Mouse (Mus musculus) CH12.LX (cell line): ENCODE data around the gene Ank2. TPM values are rescaled to one million over a fixed set of nuclear protein-coding genes. Genes with fewer than 3 reads are reported as not detected.

Source experiments
- DNase-seq: peaks from one replicate; pipeline ENCODE4 v3.0.0-alpha.2; 2013; ENCODE audit errors: extremely low read depth
- H3K27ac ChIP-seq: 2 replicates; pipeline ENCODE4 v1.5.1; 2012; ENCODE audit warnings: low read depth, mild to moderate bottlenecking, control low read depth, moderate library complexity; ENCODE audit not compliant: insufficient read depth
- H3K27me3 ChIP-seq: replicated peaks from 2 replicates; pipeline ENCODE3; 2012; ENCODE audit warnings: inconsistent platforms
- H3K36me3 ChIP-seq, 2 experiments: replicated peaks in 1 of 2; 2 replicates each; pipeline versions ENCODE3 to v1.6.1; 2012; ENCODE audit warnings: inconsistent platforms in 1 of 2, low read length in 1 of 2, mild to moderate bottlenecking in 1 of 2, mixed read lengths in 1 of 2, moderate library complexity in 1 of 2; ENCODE audit not compliant: control insufficient read depth in 1 of 2, insufficient read depth in 1 of 2
- H3K4me1 ChIP-seq, 2 experiments: 2 replicates each; pipeline ENCODE4 v1.6.1; 2012; ENCODE audit warnings: inconsistent platforms in 1 of 2, moderate library complexity in 1 of 2; ENCODE audit not compliant: insufficient read depth in 2 of 2, control insufficient read depth in 1 of 2
- H3K4me2 ChIP-seq: 2 replicates; pipeline ENCODE4 v1.6.1; 2012; ENCODE audit warnings: low read depth, mild to moderate bottlenecking, control low read depth; ENCODE audit not compliant: poor library complexity, insufficient read depth, severe bottlenecking
- H3K4me3 ChIP-seq, 3 experiments: fragments of 150-350 bp in 1 of 3; sonication (generic) in 1 of 3; replicated peaks in 1 of 3; 2 replicates each; pipeline versions ENCODE3 to v1.5.1; 2011 to 2012; ENCODE audit warnings: low read depth in 2 of 3, low read length in 2 of 3, mild to moderate bottlenecking in 2 of 3, moderate library complexity in 2 of 3, control low read depth in 1 of 3, improper control_type of control experiment in 1 of 3, inconsistent platforms in 1 of 3, mixed read lengths in 1 of 3; ENCODE audit not compliant: poor library complexity in 1 of 3
- H3K79me2 ChIP-seq: replicated peaks from 2 replicates; pipeline ENCODE4 v1.6.1; 2012; ENCODE audit warnings: mild to moderate bottlenecking, moderate library complexity; ENCODE audit not compliant: control insufficient read depth, poor library complexity, insufficient read depth, severe bottlenecking; ENCODE audit errors: extremely low read depth
- H3K9ac ChIP-seq: 2 replicates; pipeline ENCODE4 v1.6.1; 2012; ENCODE audit warnings: low read depth, mild to moderate bottlenecking, control low read depth, moderate library complexity; ENCODE audit not compliant: insufficient read depth
- H3K9me3 ChIP-seq: replicated peaks from 2 replicates; pipeline ENCODE3; 2012; ENCODE audit warnings: low read length, inconsistent platforms, mixed read lengths
- BHLHE40 ChIP-seq: IDR thresholded peaks from 2 replicates; pipeline ENCODE4 v1.6.1; 2011; ENCODE audit warnings: mild to moderate bottlenecking, low read depth, low read length, improper control_type of control experiment
- CHD1 ChIP-seq: IDR thresholded peaks from 2 replicates; pipeline ENCODE4 v1.6.1; 2012; ENCODE audit warnings: low read depth, low read length, improper control_type of control experiment, inconsistent platforms
- CHD2 ChIP-seq: IDR thresholded peaks from 2 replicates; pipeline ENCODE4 v1.6.1; 2011; ENCODE audit warnings: low read length, improper control_type of control experiment
- CTCF ChIP-seq, 2 experiments: IDR thresholded peaks in 1 of 2; conservative IDR thresholded peaks in 1 of 2; 2 replicates each; pipeline ENCODE4 v1.5.1; 2011 to 2012; ENCODE audit warnings: low read depth in 2 of 2, low read length in 2 of 2, improper control_type of control experiment in 1 of 2, inconsistent platforms in 1 of 2, mild to moderate bottlenecking in 1 of 2, moderate library complexity in 1 of 2
- E2F4 ChIP-seq: IDR thresholded peaks from 2 replicates; pipeline ENCODE4 v1.6.1; 2011; ENCODE audit warnings: low read depth, low read length, improper control_type of control experiment; ENCODE audit not compliant: insufficient replicate concordance
- ELF1 ChIP-seq: IDR thresholded peaks from 2 replicates; pipeline ENCODE4 v1.6.1; 2014; ENCODE audit warnings: low read depth, mild to moderate bottlenecking, inconsistent platforms, low read length, improper control_type of control experiment
- HCFC1 ChIP-seq: IDR thresholded peaks from 2 replicates; pipeline ENCODE4 v1.6.1; 2012; ENCODE audit warnings: low read depth, mild to moderate bottlenecking, inconsistent platforms, low read length, improper control_type of control experiment
- IRF4 ChIP-seq: IDR thresholded peaks from 2 replicates; pipeline ENCODE4 v1.6.1; 2014; ENCODE audit warnings: low read depth, mild to moderate bottlenecking, inconsistent platforms, low read length, improper control_type of control experiment
- JUND ChIP-seq: conservative IDR thresholded peaks from 2 replicates; pipeline ENCODE4 v1.6.1; 2011; ENCODE audit warnings: low read depth, low read length, improper control_type of control experiment
- MAX ChIP-seq: IDR thresholded peaks from 2 replicates; pipeline ENCODE4 v1.6.1; 2011; ENCODE audit warnings: low read length, improper control_type of control experiment
- MAZ ChIP-seq: IDR thresholded peaks from 2 replicates; pipeline ENCODE4 v1.6.1; 2012; ENCODE audit warnings: low read depth, mild to moderate bottlenecking, inconsistent platforms, low read length, improper control_type of control experiment, moderate library complexity
- MEF2A ChIP-seq: IDR thresholded peaks from 2 replicates; pipeline ENCODE4 v1.6.1; 2014; ENCODE audit warnings: low read depth, mild to moderate bottlenecking, inconsistent platforms, low read length, improper control_type of control experiment, borderline replicate concordance
- MYC ChIP-seq: IDR thresholded peaks from 2 replicates; pipeline ENCODE4 v1.6.1; 2011; ENCODE audit warnings: low read depth, mild to moderate bottlenecking, improper control_type of control experiment, low read length
- NELFE ChIP-seq: IDR thresholded peaks from 2 replicates; pipeline ENCODE4 v1.6.1; 2011; ENCODE audit warnings: low read depth, low read length, improper control_type of control experiment
- NRF1 ChIP-seq: IDR thresholded peaks from 2 replicates; pipeline ENCODE4 v1.6.1; 2014; ENCODE audit warnings: low read depth, mild to moderate bottlenecking, inconsistent platforms, low read length, improper control_type of control experiment, moderate library complexity
- POLR2A ChIP-seq: IDR thresholded peaks from 2 replicates; pipeline ENCODE4 v1.6.1; 2011; ENCODE audit warnings: low read depth, mild to moderate bottlenecking, improper control_type of control experiment, low read length
- POLR2AphosphoS2 ChIP-seq: IDR thresholded peaks from 2 replicates; pipeline ENCODE4 v1.6.1; 2011; ENCODE audit warnings: low read depth, low read length, improper control_type of control experiment
- SIN3A ChIP-seq: IDR thresholded peaks from 2 replicates; pipeline ENCODE4 v1.6.1; 2012; ENCODE audit warnings: low read length, improper control_type of control experiment, inconsistent platforms
- SMC3 ChIP-seq: IDR thresholded peaks from 2 replicates; pipeline ENCODE4 v1.6.1; 2011; ENCODE audit warnings: low read depth, low read length, improper control_type of control experiment
- TBP ChIP-seq: conservative IDR thresholded peaks from 2 replicates; pipeline ENCODE4 v1.6.1; 2011; ENCODE audit warnings: low read depth, low read length, improper control_type of control experiment
- UBTF ChIP-seq: IDR thresholded peaks from 2 replicates; pipeline ENCODE4 v1.6.1; 2012; ENCODE audit warnings: low read depth, mild to moderate bottlenecking, inconsistent platforms, low read length, improper control_type of control experiment, moderate library complexity
- ZKSCAN1 ChIP-seq: IDR thresholded peaks from 2 replicates; pipeline ENCODE4 v1.6.1; 2012; ENCODE audit warnings: low read depth, inconsistent platforms, low read length, improper control_type of control experiment, borderline replicate concordance
- ZNF384 ChIP-seq: IDR thresholded peaks from 2 replicates; pipeline ENCODE4 v1.6.1; 2012; ENCODE audit warnings: low read depth, low read length, improper control_type of control experiment, inconsistent platforms
- dilution Hi-C: fragments of 300-500 bp; cut with MboI; formaldehyde crosslinking; loops from 2 replicates; pipeline ENCODE4 v1.14.3; 2020; ENCODE audit warnings: low sequenced_read_pairs; ENCODE audit not compliant: extremely low pct_unique_long_range_greater_than_20kb, extremely low pct_ligation_motif_present
- in situ Hi-C: fragments of 300-500 bp; cut with MboI; formaldehyde crosslinking; loops from 3 replicates; pipeline ENCODE4 v1.14.3; 2019; ENCODE audit warnings: low sequenced_read_pairs, low pct_ligation_motif_present, low pct_unique_long_range_greater_than_20kb, mixed read lengths
- polyA plus RNA-seq: library from polyadenylated mRNA; unstranded; fragments of >175 nt; gene quantifications from 2 replicates; pipeline ENCODE4 v1.2.1, GENCODE M21; 2012; ENCODE audit warnings: low read depth; ENCODE audit not compliant: insufficient read length
- total RNA-seq, 2 experiments: library from RNA; depleted of rRNA; stranded (reverse); fragments of 300-350 nt in 1 of 2; fragments of >200 nt in 1 of 2; gene quantifications; 2 replicates each; pipeline ENCODE4 v1.2.3; 2012 to 2014

Gene Ank2
- total and polyA plus RNA-seq, 3 experiments, result 3.9 to 20.9 (median 12.2) TPM

DNA sequence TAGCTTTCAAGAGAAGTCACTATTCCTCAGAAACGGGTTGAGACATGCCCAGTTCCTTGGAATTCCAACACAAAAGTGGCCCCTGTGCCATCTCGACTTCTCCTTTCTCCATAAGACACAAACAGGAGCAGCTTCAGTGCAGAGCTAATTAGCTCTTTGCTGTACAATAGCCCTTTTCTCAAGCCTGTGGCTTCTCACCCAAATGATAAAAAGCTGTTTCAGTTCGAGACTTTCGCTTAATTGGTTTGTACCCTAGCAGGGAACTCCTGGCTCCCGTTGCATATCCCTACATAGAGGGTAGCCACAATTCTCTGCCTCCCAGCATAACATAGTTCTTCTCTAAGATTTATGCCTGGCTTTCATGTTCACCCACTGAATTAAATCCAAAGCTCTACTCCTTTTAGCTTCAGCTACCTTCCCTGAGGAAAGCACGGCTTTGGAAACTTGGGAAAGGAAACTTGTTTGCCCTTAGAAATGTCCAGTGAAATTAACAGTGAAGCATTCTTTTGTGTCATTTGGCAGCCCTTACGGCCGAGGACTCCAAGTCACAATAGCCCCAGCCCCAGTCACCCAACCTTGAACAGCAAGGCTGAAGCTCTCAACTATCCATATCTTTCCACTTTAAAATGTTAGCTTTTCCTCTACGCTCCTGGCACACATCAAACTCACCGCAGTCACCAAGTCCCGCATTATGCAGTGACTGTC is 123.0 kb downstream of the Ank2 start:
- H3K4me1 ChIP-seq, result no peaks in the 10 kb centered on the region
- H3K4me2 ChIP-seq, result no peak overlapping the region
- dilution Hi-C loops, result no loop called here

DNA sequence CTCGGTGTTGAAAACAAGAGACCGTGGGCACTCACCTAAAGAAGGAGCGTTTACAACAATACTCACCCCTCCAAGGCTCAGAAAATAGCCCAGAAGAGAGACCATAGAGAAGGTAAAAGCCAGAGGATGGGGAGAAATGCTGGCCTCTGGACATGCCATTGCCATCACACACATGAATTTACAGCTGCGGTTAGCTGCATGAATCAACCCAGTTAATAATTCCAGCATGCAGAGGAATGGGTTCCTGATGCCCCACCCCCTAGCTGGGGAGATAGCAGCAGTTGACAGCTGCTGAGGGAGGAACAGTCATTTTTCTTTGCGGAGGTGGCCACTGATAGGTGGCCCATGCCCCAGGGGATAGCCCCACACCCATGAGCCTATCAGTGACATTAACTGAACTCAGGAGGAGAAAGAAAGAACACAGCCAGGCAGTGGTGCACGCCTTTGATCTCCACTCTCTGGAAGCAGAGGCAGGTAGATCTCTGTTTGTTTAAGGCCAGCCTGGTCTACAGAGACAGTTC is 124.9 kb downstream of the Ank2 start:
- no peak for TF ChIP-seq NELFE
- no peak for TF ChIP-seq BHLHE40
- no peak for TF ChIP-seq ZKSCAN1
- TF ChIP-seq MYC, result no peak
- no peak for TF ChIP-seq NRF1
- TF ChIP-seq E2F4, result no peak
- TF ChIP-seq SIN3A, result no peak
- no peak for TF ChIP-seq MAX
- TF ChIP-seq SMC3, result no peak
- no peak for TF ChIP-seq CHD2
- TF ChIP-seq POLR2A, result no peak
- TF ChIP-seq MEF2A, result no peak
- Histone ChIP-seq H3K79me2 (no peaks in the 10 kb centered on the region), H3K27ac (no peak overlapping the region), H3K4me3 (no peak overlapping the region), H3K9me3 (no peaks in the 10 kb centered on the region), H3K4me1 (no peaks in the 10 kb centered on the region), H3K27me3 (no peaks in the 10 kb centered on the region), H3K9ac (no peak overlapping the region), H3K36me3 (no peaks in the 10 kb centered on the region), H3K4me2 (no peak overlapping the region)
- in situ Hi-C loops, result no loop called here
- no peak for DNase-seq
- dilution Hi-C loops, result no loop called here

More for the DNA sequence above, 123.0 kb downstream of the Ank2 start:
- H3K27me3 ChIP-seq, result no peaks in the 10 kb centered on the region
- H3K9ac ChIP-seq, result no peak overlapping the region
- DNase-seq, result no peak
- H3K79me2 ChIP-seq, result no peaks in the 10 kb centered on the region
- in situ Hi-C loops, result no loop called here
- no peak overlapping the region for H3K27ac ChIP-seq
- no peaks in the 10 kb centered on the region for H3K9me3 ChIP-seq
- no peak overlapping the region for H3K4me3 ChIP-seq
- no peak for TF ChIP-seq MAX
- no peak for TF ChIP-seq CHD1
- no peak for TF ChIP-seq TBP
- no peak for TF ChIP-seq HCFC1
- no peak for TF ChIP-seq E2F4
- no peak for TF ChIP-seq JUND
- TF ChIP-seq UBTF, result no peak
- no peak for TF ChIP-seq CTCF (conservative IDR thresholded peaks at IDR 0.05 in 1 of 2, IDR thresholded peaks at IDR 0.05 in 1 of 2; ENCODE audit: low read depth in 2 of 2, low read length in 2 of 2)
- no peak for TF ChIP-seq MEF2A
- TF ChIP-seq POLR2AphosphoS2, result no peak
- TF ChIP-seq POLR2A, result no peak
- TF ChIP-seq ZNF384, result no peak
- TF ChIP-seq NELFE, result no peak
- no peak for TF ChIP-seq ELF1
- TF ChIP-seq MAZ, result no peak
- TF ChIP-seq NRF1, result no peak
- no peak for TF ChIP-seq BHLHE40
- no peak for TF ChIP-seq IRF4
- H3K36me3 ChIP-seq, result no peaks in the 10 kb centered on the region
